Mouse (Mus musculus) hindbrain, embryonic 15.5 days (tissue): ENCODE results near the gene Med12l. TPM values are rescaled to one million over a fixed set of nuclear protein-coding genes. Genes with fewer than 3 reads are reported as not detected.

Source experiments
- ATAC-seq: fragments of 200-750 bp; cut with Nextera tagmentation; 2 replicates; pipeline ENCODE4 v1.8.0; 2017; ENCODE audit warnings: low read depth, moderate number of reproducible peaks, moderate TSS enrichment; ENCODE audit not compliant: low FRiP score
- H3K27ac ChIP-seq: fragments of 300-500 bp; sonication (generic); replicated peaks from 2 replicates; pipeline ENCODE4 v1.5.1; 2015; ENCODE audit warnings: mild to moderate bottlenecking, inconsistent platforms
- H3K27me3 ChIP-seq: fragments of 300-500 bp; sonication (generic); 2 replicates; pipeline ENCODE4 v1.6.1; 2015; ENCODE audit warnings: control low read depth, inconsistent platforms
- H3K36me3 ChIP-seq: fragments of 300-500 bp; sonication (generic); 2 replicates; pipeline ENCODE4 v1.6.1; 2015; ENCODE audit warnings: control low read depth, inconsistent platforms
- H3K4me1 ChIP-seq: fragments of 300-500 bp; sonication (generic); replicated peaks from 2 replicates; pipeline ENCODE4 v1.6.1; 2015; ENCODE audit warnings: control low read depth, inconsistent platforms
- H3K4me2 ChIP-seq: fragments of 300-500 bp; sonication (generic); 2 replicates; pipeline ENCODE4 v1.6.1; 2015; ENCODE audit warnings: moderate library complexity, mild to moderate bottlenecking, inconsistent platforms
- H3K4me3 ChIP-seq: fragments of 300-500 bp; sonication (generic); 2 replicates; pipeline ENCODE4 v1.5.1; 2015; ENCODE audit warnings: mild to moderate bottlenecking, inconsistent platforms
- H3K9ac ChIP-seq: fragments of 300-500 bp; sonication (generic); 2 replicates; pipeline ENCODE4 v1.6.1; 2015; ENCODE audit warnings: inconsistent platforms
- H3K9me3 ChIP-seq: fragments of 300-500 bp; sonication (generic); 2 replicates; pipeline ENCODE4 v1.6.1; 2016; ENCODE audit warnings: control low read depth, inconsistent platforms
- WGBS: fragments of 180-500 bp; shearing (Covaris S2); methylation state at CpG from one replicate; pipeline ENCODE4 v1.1.7; 2015; 5-methylcytosine and 5-hydroxymethylcytosine counted together
- polyA plus RNA-seq: library from polyadenylated mRNA; unstranded; fragments of >200 nt; fragmentation: Nextera tagmentation; extraction: Ambion mirVana; gene quantifications from 2 replicates; pipeline ENCODE4 v1.2.1, GENCODE M21; 2015

Gene Med12l
- polyA plus RNA-seq, 1 experiment from 2014 or later = 4.2 TPM

DNA sequence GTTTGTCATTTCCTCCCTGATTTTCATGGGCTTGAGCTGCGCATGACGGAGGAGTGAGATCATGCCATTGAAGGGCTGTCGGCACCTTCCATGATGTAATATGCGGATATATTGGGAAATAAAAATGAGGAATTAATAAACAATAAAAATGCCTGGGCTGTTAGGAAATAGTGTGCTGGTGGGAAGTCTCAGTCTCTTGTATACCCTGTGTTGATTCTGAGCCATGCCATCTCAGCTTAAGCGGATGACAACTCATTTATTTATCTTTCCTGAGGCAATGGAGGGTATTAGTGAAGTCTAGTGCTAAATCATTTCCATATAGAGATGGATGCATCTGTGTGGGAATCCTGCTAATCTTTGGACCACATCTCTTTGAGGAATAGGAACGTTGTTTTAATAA, 242.4 kb downstream of the Med12l start:
- no peaks in the 10 kb centered on the region for H3K4me1 ChIP-seq
- H3K27ac ChIP-seq = no peak overlapping the region
- no peak overlapping the region for H3K4me2 ChIP-seq
- peaks cover 4% of the 10 kb centered on the region; the same call in 1 of the 2 replicates for H3K36me3 ChIP-seq
- ATAC-seq = no peak
- H3K4me3 ChIP-seq = no peak overlapping the region
- no peaks in the 10 kb centered on the region for H3K9me3 ChIP-seq
- WGBS = 89% methylated on average over 6 of the region's 6 CpGs
- no peaks in the 10 kb centered on the region for H3K27me3 ChIP-seq
- no peak overlapping the region for H3K9ac ChIP-seq

DNA sequence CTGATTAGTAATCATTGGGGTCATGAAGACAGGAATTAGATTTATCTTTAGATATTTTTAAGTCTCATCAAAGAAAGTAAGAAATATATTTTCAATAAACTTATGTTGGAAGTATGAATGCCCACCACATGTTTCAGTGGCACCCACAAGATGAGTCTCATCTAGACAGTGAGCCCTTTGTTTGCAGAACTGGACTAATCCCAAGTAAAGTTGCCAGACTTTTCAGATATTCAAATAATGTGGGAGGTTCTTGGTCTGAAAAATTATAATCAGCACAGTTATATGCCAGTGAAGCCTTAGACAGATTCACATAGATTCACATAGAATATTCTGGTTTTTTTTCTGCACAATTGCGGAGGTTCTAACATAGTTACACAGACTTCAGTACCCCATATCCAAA, 244.8 kb downstream of the Med12l start:
- no peaks in the 10 kb centered on the region for H3K27me3 ChIP-seq
- H3K9ac ChIP-seq = no peak overlapping the region
- H3K36me3 ChIP-seq = peaks cover 4% of the 10 kb centered on the region; the same call in 1 of the 2 replicates
- no peak for ATAC-seq
- WGBS = 96% methylated on average over 1 of the region's 1 CpGs
- H3K9me3 ChIP-seq = no peaks in the 10 kb centered on the region
- H3K27ac ChIP-seq = no peak overlapping the region
- H3K4me3 ChIP-seq = no peak overlapping the region
- H3K4me1 ChIP-seq = no peaks in the 10 kb centered on the region
- H3K4me2 ChIP-seq = no peak overlapping the region

- Histone ChIP-seq H3K9ac (no peak overlapping the region), H3K27ac (no peak overlapping the region), H3K4me2 (no peak overlapping the region), H3K36me3 (no peaks in the 10 kb centered on the region), H3K9me3 (no peaks in the 10 kb centered on the region), H3K4me3 (no peak overlapping the region), H3K27me3 (no peaks in the 10 kb centered on the region), H3K4me1 (peaks cover 3% of the 10 kb centered on the region; the same call in 1 of the 2 replicates)
- ATAC-seq = no peak
- WGBS = 84% methylated on average over 20 of the region's 20 CpGs
Observed at GRCm38 (mm10) chr3:59257740-59258664, 252.4 kb downstream of the Med12l start.

DNA sequence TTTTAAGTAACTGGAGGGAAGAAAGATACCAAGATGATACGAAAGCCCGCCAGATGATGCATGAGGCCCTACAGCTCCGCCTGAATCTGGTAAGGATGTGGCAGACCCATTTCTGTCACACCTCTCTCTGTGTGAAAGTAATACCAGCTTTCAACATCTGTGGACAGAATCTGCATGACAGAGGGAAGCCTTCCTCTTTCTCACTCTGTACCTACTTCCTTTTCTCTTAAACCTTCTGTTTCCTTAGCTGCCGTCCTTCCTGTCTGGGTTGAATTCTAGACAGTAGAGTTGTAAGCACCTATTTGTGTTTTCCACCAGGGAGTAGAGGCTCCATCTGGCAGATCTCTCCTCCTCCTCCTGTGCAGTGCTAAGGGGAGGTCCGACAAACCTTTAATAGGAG, 255.1 kb downstream of the Med12l start:
- Histone ChIP-seq H3K27ac (no peak overlapping the region), H3K27me3 (no peaks in the 10 kb centered on the region), H3K4me2 (no peak overlapping the region), H3K9me3 (no peaks in the 10 kb centered on the region), H3K4me1 (peaks cover 3% of the 10 kb centered on the region; the same call in 1 of the 2 replicates), H3K4me3 (no peak overlapping the region), H3K36me3 (no peaks in the 10 kb centered on the region), H3K9ac (no peak overlapping the region)
- no peak for ATAC-seq
- WGBS = 75% methylated on average over 5 of the region's 5 CpGs

GRCm38 (mm10) chr3:59261709-59262472, 256.3 kb downstream of the Med12l start:
- no peak for ATAC-seq
- H3K4me1 ChIP-seq = peaks cover 3% of the 10 kb centered on the region; the same call in 1 of the 2 replicates
- H3K4me3 ChIP-seq = no peak overlapping the region
- no peaks in the 10 kb centered on the region for H3K9me3 ChIP-seq
- no peak overlapping the region for H3K4me2 ChIP-seq
- H3K27ac ChIP-seq = no peak overlapping the region
- no peak overlapping the region for H3K9ac ChIP-seq
- H3K36me3 ChIP-seq = no peaks in the 10 kb centered on the region
- 16% methylated on average over 9 of the region's 9 CpGs for WGBS
- no peaks in the 10 kb centered on the region for H3K27me3 ChIP-seq

GRCm38 (mm10) chr3:59262704-59263103, 257.1 kb downstream of the Med12l start, which contains the start of gene P2ry12:
TSS of gene P2ry12 (minus strand) at chr3:59262871.
- 8% methylated on average over 7 of the region's 7 CpGs for WGBS
- ATAC-seq = no peak
- H3K4me3 ChIP-seq = no peak within 1 kb of the TSS
- peak within 1 kb of the TSS; percentile 9 for H3K4me2 ChIP-seq
- peaks cover 3% of the 10 kb centered on the region; the same call in 1 of the 2 replicates for H3K4me1 ChIP-seq
- no peak within 1 kb of the TSS for H3K27ac ChIP-seq
- no peaks in the 10 kb centered on the region for H3K9me3 ChIP-seq
- H3K9ac ChIP-seq = no peak within 1 kb of the TSS
- H3K36me3 ChIP-seq = no peaks in the 10 kb centered on the region
- H3K27me3 ChIP-seq = no peaks in the 10 kb centered on the region

GRCm38 (mm10) chr3:59263417-59263816, 257.8 kb downstream of the Med12l start:
- H3K36me3 ChIP-seq = peaks cover 5% of the 10 kb centered on the region
- ATAC-seq = no peak
- no peaks in the 10 kb centered on the region for H3K27me3 ChIP-seq
- no peak overlapping the region for H3K9ac ChIP-seq
- WGBS = 91% methylated on average over 2 of the region's 2 CpGs
- H3K4me3 ChIP-seq = no peak overlapping the region
- no peak overlapping the region for H3K4me2 ChIP-seq
- no peaks in the 10 kb centered on the region for H3K9me3 ChIP-seq
- H3K27ac ChIP-seq = no peak overlapping the region
- peaks cover 3% of the 10 kb centered on the region; the same call in 1 of the 2 replicates for H3K4me1 ChIP-seq

DNA sequence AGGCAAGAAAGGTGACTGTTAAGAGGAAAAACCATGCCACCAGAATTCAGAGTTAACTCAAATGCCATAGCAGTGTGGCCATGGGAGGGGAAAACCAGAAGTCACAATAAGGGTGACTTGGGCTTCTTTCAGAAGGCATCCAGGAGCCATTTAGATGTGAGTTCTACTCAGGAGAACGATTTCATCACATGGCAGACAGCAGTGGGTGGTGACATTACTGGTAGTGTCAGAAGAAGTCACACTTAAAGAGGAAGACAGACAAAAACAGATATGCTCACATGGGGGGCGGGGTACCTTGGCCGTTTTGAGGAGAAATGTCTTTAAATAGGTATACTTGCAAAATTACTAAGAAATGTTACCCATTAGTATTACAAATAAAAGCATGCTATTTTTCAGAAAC, 258.4 kb downstream of the Med12l start:
- 79% methylated on average over 3 of the region's 3 CpGs for WGBS
- Histone ChIP-seq H3K27ac (no peak overlapping the region), H3K36me3 (peaks cover 7% of the 10 kb centered on the region), H3K4me3 (no peak overlapping the region), H3K9ac (no peak overlapping the region), H3K4me1 (peaks cover 3% of the 10 kb centered on the region; the same call in 1 of the 2 replicates), H3K4me2 (no peak overlapping the region), H3K9me3 (no peaks in the 10 kb centered on the region), H3K27me3 (no peaks in the 10 kb centered on the region)
- ATAC-seq = no peak

DNA sequence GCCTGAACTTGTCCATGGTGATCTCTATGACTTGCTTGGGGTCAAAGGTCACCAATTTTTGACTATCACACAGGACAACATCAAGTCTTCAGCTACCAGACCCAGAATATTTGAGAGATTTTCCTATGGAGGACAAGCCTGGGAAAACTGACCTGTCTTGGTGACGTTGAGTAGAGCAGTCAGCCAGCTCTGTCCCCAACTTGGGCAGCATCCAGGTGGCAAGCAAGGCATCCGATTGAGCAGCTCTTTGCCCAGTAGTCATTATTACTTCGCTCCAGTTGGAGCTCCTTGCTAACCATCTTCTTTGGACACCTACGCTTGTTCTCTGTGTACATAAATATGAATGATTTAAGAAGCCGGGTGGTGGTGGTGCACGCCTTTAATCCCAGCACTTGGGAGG, 265.2 kb downstream of the Med12l start:
- Histone ChIP-seq H3K4me3 (no peak overlapping the region), H3K36me3 (peaks cover 7% of the 10 kb centered on the region), H3K4me2 (no peak overlapping the region), H3K4me1 (no peaks in the 10 kb centered on the region), H3K27me3 (no peaks in the 10 kb centered on the region), H3K9ac (no peak overlapping the region), H3K9me3 (no peaks in the 10 kb centered on the region), H3K27ac (no peak overlapping the region)
- 91% methylated on average over 6 of the region's 6 CpGs for WGBS
- no peak for ATAC-seq

DNA sequence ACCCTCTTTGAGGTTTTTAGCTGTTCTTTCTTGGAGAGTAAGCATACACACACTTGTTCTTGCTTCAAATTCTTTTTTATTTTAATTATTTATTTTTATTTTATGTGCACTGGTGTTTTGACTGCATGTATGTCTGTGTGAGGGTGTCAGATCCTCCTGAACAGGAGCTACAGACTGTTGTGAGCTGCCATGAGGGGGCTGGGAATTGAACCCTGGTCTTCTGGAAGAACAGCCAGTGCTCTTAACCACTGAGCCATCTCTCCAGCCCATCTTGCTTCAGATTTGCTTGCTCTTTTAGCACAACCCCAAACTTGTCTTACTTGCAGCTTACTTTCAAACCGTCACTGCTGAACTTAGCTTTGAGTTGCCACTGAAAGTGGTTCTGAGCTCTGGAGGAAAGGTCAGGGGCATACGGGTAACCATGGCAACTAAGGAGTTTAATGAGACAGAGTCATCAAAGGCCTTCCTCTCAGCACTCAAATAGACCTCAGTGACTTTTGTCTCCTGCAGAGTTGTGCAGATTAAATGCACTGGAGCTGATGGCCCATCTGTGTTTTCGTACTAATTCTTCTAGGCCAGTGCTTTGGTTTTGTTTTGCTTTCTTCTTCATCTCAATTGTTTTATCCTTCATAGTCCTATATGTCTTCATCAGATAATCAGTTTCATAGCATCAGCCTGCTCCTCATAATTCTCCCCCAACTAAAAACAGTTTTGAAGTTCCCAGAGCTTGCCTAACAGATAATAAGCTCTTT, 272.1 kb downstream of the Med12l start:
- WGBS = 10% methylated on average over 3 of the region's 3 CpGs

GRCm38 (mm10) chr3:59278254-59278533, 272.6 kb downstream of the Med12l start:
- WGBS = 86% methylated on average over 3 of the region's 3 CpGs
- Histone ChIP-seq H3K4me2 (no peak overlapping the region), H3K4me1 (no peaks in the 10 kb centered on the region)

More for the DNA sequence above, 272.1 kb downstream of the Med12l start:
- Histone ChIP-seq H3K9ac (no peak overlapping the region), H3K36me3 (0 out of 2 replicates have a peak, but pooled peaks cover 11% of the 10 kb centered on the region), H3K27ac (no peak overlapping the region), H3K4me2 (no peak overlapping the region), H3K27me3 (no peaks in the 10 kb centered on the region), H3K9me3 (no peaks in the 10 kb centered on the region), H3K4me1 (no peaks in the 10 kb centered on the region), H3K4me3 (no peak overlapping the region)
- no peak for ATAC-seq

More at GRCm38 (mm10) chr3:59278254-59278533, 272.6 kb downstream of the Med12l start:
- no peaks in the 10 kb centered on the region for H3K9me3 ChIP-seq
- H3K27ac ChIP-seq = no peak overlapping the region
- H3K27me3 ChIP-seq = no peaks in the 10 kb centered on the region
- H3K4me3 ChIP-seq = no peak overlapping the region
- ATAC-seq = no peak
- 0 out of 2 replicates have a peak, but pooled peaks cover 11% of the 10 kb centered on the region for H3K36me3 ChIP-seq
- H3K9ac ChIP-seq = no peak overlapping the region
